Mouse (Mus musculus) lung, embryonic 15.5 days (tissue): ENCODE results near the gene Naaladl1. TPM values are rescaled to one million over a fixed set of nuclear protein-coding genes. Genes with fewer than 3 reads are reported as not detected.

Source experiments
- ATAC-seq: fragments of 200-750 bp; cut with Nextera tagmentation; 2 replicates; pipeline ENCODE4 v1.8.0; 2017; ENCODE audit warnings: moderate number of reproducible peaks, borderline replicate concordance; ENCODE audit not compliant: low FRiP score, low TSS enrichment; ENCODE audit errors: extremely low read depth
- H3K27ac ChIP-seq: fragments of 300-500 bp; sonication (generic); 2 replicates; pipeline ENCODE4 v1.5.1; 2015; ENCODE audit warnings: moderate library complexity, mild to moderate bottlenecking, inconsistent platforms
- H3K27me3 ChIP-seq: fragments of 300-500 bp; sonication (generic); 2 replicates; pipeline ENCODE4 v1.6.1; 2015; ENCODE audit warnings: inconsistent platforms
- H3K36me3 ChIP-seq: fragments of 300-500 bp; sonication (generic); 2 replicates; pipeline ENCODE4 v1.6.1; 2015; ENCODE audit warnings: inconsistent platforms
- H3K4me1 ChIP-seq: fragments of 300-500 bp; sonication (generic); 2 replicates; pipeline ENCODE4 v1.6.1; 2015; ENCODE audit warnings: inconsistent platforms
- H3K4me2 ChIP-seq: fragments of 300-500 bp; sonication (generic); 2 replicates; pipeline ENCODE4 v1.6.1; 2015; ENCODE audit warnings: inconsistent platforms, mild to moderate bottlenecking, moderate library complexity
- H3K4me3 ChIP-seq: fragments of 300-500 bp; sonication (generic); 2 replicates; pipeline ENCODE4 v1.5.1; 2015; ENCODE audit warnings: mild to moderate bottlenecking, inconsistent platforms
- H3K9ac ChIP-seq: fragments of 300-500 bp; sonication (generic); 2 replicates; pipeline ENCODE4 v1.6.1; 2015; ENCODE audit warnings: inconsistent platforms
- H3K9me3 ChIP-seq: fragments of 300-500 bp; sonication (generic); 2 replicates; pipeline ENCODE4 v1.6.1; 2016; ENCODE audit warnings: inconsistent platforms
- WGBS: fragments of 180-500 bp; shearing (Covaris S2); methylation state at CpG from one replicate; pipeline ENCODE4 v1.1.7; 2015; 5-methylcytosine and 5-hydroxymethylcytosine counted together
- polyA plus RNA-seq: library from polyadenylated mRNA; unstranded; fragments of >200 nt; fragmentation: Nextera tagmentation; extraction: Ambion mirVana; gene quantifications from 2 replicates; pipeline ENCODE4 v1.2.1, GENCODE M21; 2015

Naaladl1 gene
- polyA plus RNA-seq, 1 experiment from 2014 or later: 0.41 TPM

DNA sequence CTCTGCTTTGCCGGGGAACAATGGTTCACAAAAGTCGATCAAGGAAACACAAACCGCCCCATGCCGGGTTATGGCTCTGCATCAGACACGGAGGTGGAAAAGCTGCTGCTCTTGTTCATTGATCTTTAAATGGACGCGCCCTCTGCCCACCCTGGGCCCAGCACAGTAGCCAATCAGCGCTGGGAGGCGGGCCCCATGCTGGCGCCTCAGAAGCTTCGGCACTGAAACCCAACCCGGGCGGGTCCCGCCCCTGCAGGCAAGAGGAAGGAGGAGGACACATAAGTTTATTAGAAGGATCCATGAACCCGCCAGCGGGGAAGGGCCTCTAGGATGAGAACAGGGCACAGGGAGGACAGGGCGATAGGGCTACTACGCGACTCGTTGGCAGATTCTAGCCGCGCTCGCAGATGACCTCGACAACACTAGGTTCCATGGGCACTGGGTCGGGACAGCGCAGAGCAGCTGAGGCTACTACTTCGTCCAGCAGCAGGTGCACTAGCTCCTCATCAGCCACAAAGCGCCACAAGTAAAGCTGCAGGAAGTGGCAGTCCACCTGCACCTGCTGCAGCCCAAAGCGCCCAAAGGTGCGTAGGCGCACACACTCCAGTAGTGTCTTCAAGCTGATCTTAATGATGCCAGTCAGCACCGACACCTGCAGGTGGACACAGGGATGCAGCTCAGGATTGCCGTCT lies 37.7 kb upstream of the Naaladl1 start, which contains the start of gene Tm7sf2:
Gene Tm7sf2, minus strand, starts transcription at position 650 of the 692 bp plus-strand sequence.
- 9% methylated on average over 33 of the region's 33 CpGs for WGBS
- Histone ChIP-seq H3K27ac (peak within 1 kb of the TSS; percentile 54), H3K4me2 (peak within 1 kb of the TSS; percentile 96), H3K9ac (peak within 1 kb of the TSS; percentile 52), H3K36me3 (peaks cover 29% of the 10 kb centered on the region), H3K27me3 (no peaks in the 10 kb centered on the region), H3K4me1 (peaks cover 22% of the 10 kb centered on the region), H3K4me3 (peak within 1 kb of the TSS; percentile 50), H3K9me3 (no peaks in the 10 kb centered on the region)
- peak; percentile 92 for ATAC-seq

DNA sequence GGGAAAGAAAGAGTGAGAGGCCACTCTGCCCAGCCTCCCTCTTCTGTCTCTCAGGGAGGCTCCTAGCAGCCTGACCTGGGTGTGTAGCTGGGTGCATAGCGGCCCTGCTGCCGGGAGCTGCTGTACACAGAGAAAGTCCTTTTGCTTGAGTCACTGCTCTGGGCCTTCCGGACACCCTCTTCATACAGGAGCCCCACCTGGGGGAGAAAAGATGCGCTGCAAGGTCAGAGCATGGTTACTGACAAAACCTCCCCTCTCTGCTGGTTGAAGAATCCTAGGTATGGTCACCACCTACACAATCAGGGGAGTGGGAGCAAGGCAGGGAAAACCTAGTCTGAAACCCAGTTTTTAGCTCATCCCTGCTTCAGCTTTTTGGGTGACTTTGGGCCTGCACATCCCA lies 36.6 kb upstream of the Naaladl1 start:
- Histone ChIP-seq H3K4me1 (peaks cover 20% of the 10 kb centered on the region), H3K4me2 (no peak overlapping the region), H3K36me3 (peaks cover 29% of the 10 kb centered on the region), H3K4me3 (no peak overlapping the region), H3K9ac (no peak overlapping the region), H3K27me3 (no peaks in the 10 kb centered on the region), H3K27ac (no peak overlapping the region), H3K9me3 (no peaks in the 10 kb centered on the region)
- 80% methylated on average over 4 of the region's 4 CpGs for WGBS
- ATAC-seq: no peak

GRCm38 (mm10) chr19:6069851-6070250 lies 35.7 kb upstream of the Naaladl1 start:
- Histone ChIP-seq H3K36me3 (peaks cover 29% of the 10 kb centered on the region), H3K27me3 (no peaks in the 10 kb centered on the region), H3K4me1 (peaks cover 20% of the 10 kb centered on the region), H3K27ac (no peak overlapping the region), H3K4me3 (no peak overlapping the region), H3K9me3 (no peaks in the 10 kb centered on the region), H3K4me2 (no peak overlapping the region), H3K9ac (no peak overlapping the region)
- WGBS: 87% methylated on average over 10 of the region's 10 CpGs
- ATAC-seq: no peak

- Histone ChIP-seq H3K27ac (no peak overlapping the region), H3K36me3 (peaks cover 29% of the 10 kb centered on the region), H3K9ac (no peak overlapping the region), H3K9me3 (no peaks in the 10 kb centered on the region), H3K4me2 (no peak overlapping the region), H3K4me3 (no peak overlapping the region), H3K4me1 (peaks cover 20% of the 10 kb centered on the region), H3K27me3 (no peaks in the 10 kb centered on the region)
- no peak for ATAC-seq
- WGBS: 85% methylated on average over 31 of the region's 31 CpGs
These were observed 34.9 kb upstream of the Naaladl1 start for GRCm38 (mm10) chr19:6070571-6071250.

GRCm38 (mm10) chr19:6071261-6071660 lies 34.3 kb upstream of the Naaladl1 start:
- Histone ChIP-seq H3K4me2 (no peak overlapping the region), H3K9ac (no peak overlapping the region)
- WGBS: 89% methylated on average over 19 of the region's 19 CpGs

GRCm38 (mm10) chr19:6073889-6074288 lies 31.7 kb upstream of the Naaladl1 start:
- Histone ChIP-seq H3K36me3 (peaks cover 27% of the 10 kb centered on the region), H3K4me2 (no peak overlapping the region), H3K9me3 (no peaks in the 10 kb centered on the region), H3K27me3 (no peaks in the 10 kb centered on the region), H3K27ac (no peak overlapping the region), H3K4me1 (peaks cover 16% of the 10 kb centered on the region), H3K9ac (no peak overlapping the region), H3K4me3 (no peak overlapping the region)
- no peak for ATAC-seq
- WGBS: 90% methylated on average over 5 of the region's 5 CpGs

More at GRCm38 (mm10) chr19:6071261-6071660, 34.3 kb upstream of the Naaladl1 start:
- Histone ChIP-seq H3K4me3 (no peak overlapping the region), H3K9me3 (no peaks in the 10 kb centered on the region), H3K27me3 (no peaks in the 10 kb centered on the region), H3K27ac (no peak overlapping the region), H3K36me3 (peaks cover 29% of the 10 kb centered on the region), H3K4me1 (peaks cover 24% of the 10 kb centered on the region)
- no peak for ATAC-seq

GRCm38 (mm10) chr19:6076564-6077393 lies 28.8 kb upstream of the Naaladl1 start, which contains the start of gene Vps51:
Gene Vps51 (minus strand): TSS chr19:6077231.
- Histone ChIP-seq H3K9ac (peak within 1 kb of the TSS; percentile 79), H3K27ac (peak within 1 kb of the TSS; percentile 87), H3K4me2 (peak within 1 kb of the TSS; percentile 67), H3K4me1 (peaks cover 16% of the 10 kb centered on the region), H3K36me3 (peaks cover 19% of the 10 kb centered on the region), H3K9me3 (no peaks in the 10 kb centered on the region), H3K27me3 (no peaks in the 10 kb centered on the region), H3K4me3 (peak within 1 kb of the TSS; percentile 76)
- under 1% methylated on average over 33 of the region's 33 CpGs for WGBS
- ATAC-seq: peak; percentile 81

DNA sequence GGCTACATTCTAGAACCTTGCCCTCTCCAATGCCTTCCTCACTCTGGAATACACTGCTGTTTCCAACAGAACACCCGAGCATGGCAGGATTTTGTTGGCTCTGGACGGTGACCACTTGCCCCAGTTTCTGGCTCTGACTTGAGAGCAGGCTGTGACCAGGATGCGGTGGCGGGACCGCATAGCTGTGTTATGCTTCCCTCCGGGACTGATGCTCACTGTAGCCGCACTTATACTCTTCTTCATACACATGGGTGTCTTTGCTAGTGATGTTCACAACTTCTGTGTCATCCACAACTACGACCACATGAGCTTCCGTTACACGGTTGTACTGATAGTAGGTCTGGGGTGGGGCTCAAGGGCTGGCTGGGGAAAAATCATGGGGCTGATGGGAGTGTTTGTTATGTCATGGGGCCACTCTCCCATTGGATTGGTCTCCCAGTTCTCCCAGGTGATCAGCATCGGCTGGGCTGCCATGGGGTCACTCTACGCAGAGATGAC lies 25.6 kb upstream of the Naaladl1 start, which contains the start of gene Tmem262:
Gene Tmem262, plus strand, starts transcription at position 51 of the 498 bp plus-strand sequence.
- H3K9me3 ChIP-seq: no peaks in the 10 kb centered on the region
- H3K27me3 ChIP-seq: no peaks in the 10 kb centered on the region
- H3K4me1 ChIP-seq: peaks cover 26% of the 10 kb centered on the region
- no peak within 1 kb of the TSS for H3K4me3 ChIP-seq
- H3K36me3 ChIP-seq: peaks cover 28% of the 10 kb centered on the region
- no peak within 1 kb of the TSS for H3K9ac ChIP-seq
- H3K27ac ChIP-seq: no peak within 1 kb of the TSS
- no peak for ATAC-seq
- H3K4me2 ChIP-seq: no peak within 1 kb of the TSS
- 88% methylated on average over 12 of the region's 12 CpGs for WGBS

DNA sequence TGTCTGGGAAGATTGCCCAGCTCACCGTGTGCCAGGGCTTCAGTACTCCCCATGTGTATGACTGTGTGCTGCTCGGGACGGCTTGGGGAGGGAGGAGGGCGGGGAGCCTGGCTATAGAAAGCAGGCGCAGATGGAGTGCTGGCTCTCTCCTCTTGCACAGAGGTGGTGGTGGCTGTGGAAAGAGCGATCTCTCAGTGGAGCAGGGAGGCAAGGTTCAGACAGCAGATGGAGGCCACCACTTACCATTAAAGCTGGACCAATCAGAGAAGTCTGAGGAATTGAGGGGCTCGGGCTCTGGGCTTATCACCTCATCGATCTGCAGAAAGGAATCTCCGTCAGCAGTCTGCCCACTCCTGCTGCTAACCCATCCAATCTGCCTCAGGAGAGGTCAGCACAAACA lies 23.4 kb upstream of the Naaladl1 start, which contains the start of gene Gm28374:
Gene Gm28374, minus strand, starts transcription at position 101 of the 400 bp plus-strand sequence.
- Histone ChIP-seq H3K9ac (no peak within 1 kb of the TSS), H3K27me3 (no peaks in the 10 kb centered on the region), H3K9me3 (no peaks in the 10 kb centered on the region), H3K4me1 (peaks cover 31% of the 10 kb centered on the region), H3K27ac (no peak within 1 kb of the TSS), H3K36me3 (peaks cover 38% of the 10 kb centered on the region), H3K4me3 (no peak within 1 kb of the TSS), H3K4me2 (no peak within 1 kb of the TSS)
- no peak for ATAC-seq
- WGBS: 79% methylated on average over 9 of the region's 9 CpGs

DNA sequence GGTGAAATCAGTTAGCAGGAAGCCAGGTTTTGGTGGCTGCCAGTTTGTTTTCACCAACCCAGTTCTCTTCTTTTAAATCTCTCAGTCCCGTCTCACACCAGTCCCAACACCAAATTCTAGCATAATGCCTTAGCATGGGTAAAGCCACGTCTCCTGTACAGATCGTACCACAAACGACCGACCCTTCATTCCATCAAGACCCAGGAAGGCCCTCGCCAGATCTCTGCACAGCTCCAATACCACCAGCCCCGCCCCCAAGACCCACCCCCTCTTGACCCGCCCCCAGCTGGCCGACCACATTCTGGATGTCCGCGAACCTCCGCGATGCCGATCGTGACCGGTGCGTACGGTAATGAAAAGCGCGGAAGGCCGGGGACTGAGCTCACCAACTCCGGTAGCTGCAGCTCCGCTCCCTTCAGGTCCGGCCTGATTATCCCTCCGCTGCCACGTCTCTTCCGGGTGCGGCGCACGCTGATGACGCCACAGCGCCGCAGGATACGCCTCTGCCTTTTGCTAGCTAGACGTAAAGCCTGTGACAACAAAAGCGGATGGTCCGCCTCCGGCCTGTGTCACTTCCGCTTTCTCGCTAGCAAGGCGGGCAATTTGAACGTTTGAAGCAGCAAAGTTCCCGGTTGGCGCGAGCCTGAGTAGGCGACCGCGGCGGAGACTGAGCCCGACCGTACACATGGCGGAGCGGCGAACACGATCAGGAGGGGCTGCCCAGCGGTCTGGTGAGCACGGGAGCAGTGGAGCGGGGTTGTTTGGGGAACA lies 20.9 kb upstream of the Naaladl1 start, which contains the start of the genes Zfpl1 and Cdca5:
Gene Zfpl1, minus strand, starts transcription at position 479 of the 771 bp plus-strand sequence.
Gene Cdca5, plus strand, starts transcription at position 506 of the 771 bp plus-strand sequence.
- ATAC-seq: peak; percentile 91
- Histone ChIP-seq H3K9me3 (no peaks in the 10 kb centered on the region), H3K36me3 (peaks cover 63% of the 10 kb centered on the region), H3K27ac (peak within 1 kb of the TSS; percentile 58), H3K27me3 (no peaks in the 10 kb centered on the region), H3K4me1 (peaks cover 22% of the 10 kb centered on the region), H3K4me3 (peak within 1 kb of the TSS; percentile 62), H3K9ac (peak within 1 kb of the TSS; percentile 64), H3K4me2 (peak within 1 kb of the TSS; percentile 83)
- WGBS: under 1% methylated on average over 58 of the region's 58 CpGs
